Mouse (Mus musculus): ENCODE data around the gene Cdc27. TPM values are rescaled to one million over a fixed set of nuclear protein-coding genes. Genes with fewer than 3 reads are reported as not detected.
"Not testable (repeated sequence)": the region's sequence is repeated elsewhere in the genome, so short reads cannot be mapped to it uniquely, and the experiment has no call there.

The Cdc27 gene
- polyA plus RNA-seq, 1 experiment from 2014 or later = 44.7 TPM

GRCm38 (mm10) chr11:104578074-104578473, 27.7 kb upstream of the Cdc27 start:
- no peaks in the 10 kb centered on the region for H3K27me3 ChIP-seq (replicated peaks; ENCODE audit: control insufficient read depth, insufficient read depth, low read length)
- H3K9ac ChIP-seq (ENCODE audit: low read depth, low read length) = no peak overlapping the region
- H3K27ac ChIP-seq (replicated peaks; ENCODE audit: low read depth, low read length) = no peak overlapping the region
- no peaks in the 10 kb centered on the region for H3K9me3 ChIP-seq (ENCODE audit: control insufficient read depth, low read length)
- H3K4me1 ChIP-seq (ENCODE audit: control insufficient read depth, insufficient read depth, low read length) = peaks cover 12% of the 10 kb centered on the region; the same call in 1 of the 2 replicates
- H3K4me3 ChIP-seq (ENCODE audit: low read depth, low read length) = no peak overlapping the region
- H3K36me3 ChIP-seq (ENCODE audit: control insufficient read depth, insufficient read depth, low read length) = no peaks in the 10 kb centered on the region
- WGBS = 21% methylated on average over 5 of the region's 5 CpGs
- ATAC-seq (ENCODE audit: low read depth) = no peak
- DNase-seq (ENCODE audit: low spot score) = no peak
- no peak overlapping the region for H3K4me2 ChIP-seq (ENCODE audit: low read depth, low read length)

DNA sequence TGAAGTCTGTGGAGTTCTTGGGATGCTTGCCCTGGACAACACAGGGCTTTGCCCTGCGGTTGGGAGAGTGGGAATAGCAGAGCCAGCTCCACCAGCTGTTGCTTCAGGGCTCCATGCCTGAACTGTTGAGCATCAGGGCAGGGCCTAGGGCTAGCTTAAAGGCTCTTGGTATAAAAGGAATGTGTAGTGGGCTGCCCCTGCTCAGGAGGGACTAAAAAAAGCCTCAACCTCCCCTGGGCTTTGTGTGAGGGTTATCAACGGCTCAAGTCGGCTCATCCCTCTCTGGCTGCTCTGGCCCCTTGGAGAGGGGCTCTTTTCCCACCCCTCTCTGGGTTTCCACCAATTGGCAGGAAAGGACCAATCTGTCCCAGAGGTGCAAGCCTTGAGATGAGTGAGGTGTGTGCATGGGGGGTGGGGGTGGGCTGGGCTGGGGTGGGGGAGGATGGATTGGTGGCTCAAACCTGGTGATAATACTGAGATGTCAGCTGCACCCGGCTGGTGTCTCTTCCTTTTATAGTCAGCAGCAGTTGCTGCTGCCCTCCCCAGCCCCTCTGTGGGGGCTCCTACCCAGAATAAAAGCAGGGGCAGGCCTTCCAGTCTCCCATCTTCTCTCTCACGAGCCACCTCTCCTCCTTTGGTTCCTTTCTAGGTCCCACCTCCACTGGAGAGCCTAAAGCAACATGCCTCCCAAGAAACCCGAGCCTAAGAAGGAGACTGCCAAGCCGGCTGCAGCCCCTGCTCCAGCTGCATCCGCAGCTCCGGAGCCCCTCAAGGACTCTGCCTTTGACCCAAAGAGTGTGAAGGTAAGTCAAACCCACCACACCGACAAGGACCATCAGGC, 26.6 kb upstream of the Cdc27 start:
- ATAC-seq (ENCODE audit: low read depth) (peak; percentile 78), DNase-seq (ENCODE audit: low spot score) (peak; percentile 72)
- Histone ChIP-seq H3K4me1 (ENCODE audit: control insufficient read depth, insufficient read depth, low read length) (peaks cover 10% of the 10 kb centered on the region; the same call in 1 of the 2 replicates), H3K9ac (ENCODE audit: low read depth, low read length) (peak overlapping the region; percentile 45), H3K4me3 (ENCODE audit: low read depth, low read length) (no peak overlapping the region), H3K36me3 (ENCODE audit: control insufficient read depth, insufficient read depth, low read length) (no peaks in the 10 kb centered on the region), H3K27ac (replicated peaks; ENCODE audit: low read depth, low read length) (0 out of 2 replicates have a peak overlapping the region, but pooled peaks have one; percentile 23), H3K9me3 (ENCODE audit: control insufficient read depth, low read length) (no peaks in the 10 kb centered on the region), H3K4me2 (ENCODE audit: low read depth, low read length) (no peak overlapping the region), H3K27me3 (replicated peaks; ENCODE audit: control insufficient read depth, insufficient read depth, low read length) (peaks cover 4% of the 10 kb centered on the region; the same call in 1 of the 2 replicates)
- 38% methylated on average over 9 of the region's 10 CpGs for WGBS

DNA sequence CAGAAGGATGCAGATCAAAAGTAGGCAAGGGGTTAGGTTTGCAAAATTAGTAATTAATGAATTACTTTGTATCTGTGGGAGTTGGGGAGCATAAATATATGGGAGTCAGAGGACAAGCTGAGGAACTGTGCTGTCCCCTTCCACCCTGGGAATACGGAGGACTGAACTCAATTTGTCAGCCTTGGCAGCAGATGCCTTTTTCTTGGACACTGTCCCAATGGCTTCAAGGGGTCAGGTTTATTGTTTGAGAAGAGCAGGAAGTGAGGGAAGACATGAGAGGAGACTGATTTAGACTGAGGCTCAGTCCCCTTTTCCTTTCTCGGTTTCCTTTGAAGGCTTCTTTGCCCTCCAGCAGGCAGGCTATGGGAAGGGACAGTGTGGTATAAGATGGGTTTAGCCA, 22.1 kb upstream of the Cdc27 start:
- Histone ChIP-seq H3K4me2 (ENCODE audit: low read depth, low read length) (no peak overlapping the region), H3K4me3 (ENCODE audit: low read depth, low read length) (no peak overlapping the region), H3K27me3 (replicated peaks; ENCODE audit: control insufficient read depth, insufficient read depth, low read length) (peaks cover 6% of the 10 kb centered on the region; the same call in 1 of the 2 replicates), H3K4me1 (ENCODE audit: control insufficient read depth, insufficient read depth, low read length) (no peaks in the 10 kb centered on the region), H3K36me3 (ENCODE audit: control insufficient read depth, insufficient read depth, low read length) (no peaks in the 10 kb centered on the region), H3K9ac (ENCODE audit: low read depth, low read length) (no peak overlapping the region), H3K27ac (replicated peaks; ENCODE audit: low read depth, low read length) (no peak overlapping the region), H3K9me3 (ENCODE audit: control insufficient read depth, low read length) (peaks cover 4% of the 10 kb centered on the region; the same call in 1 of the 2 replicates)
- ATAC-seq (ENCODE audit: low read depth) (no peak), DNase-seq (ENCODE audit: low spot score) (no peak)
- 56% methylated on average over 2 of the region's 2 CpGs for WGBS

GRCm38 (mm10) chr11:104572091-104572490, 21.7 kb upstream of the Cdc27 start:
- no peaks in the 10 kb centered on the region for H3K4me1 ChIP-seq (ENCODE audit: control insufficient read depth, insufficient read depth, low read length)
- H3K27ac ChIP-seq (replicated peaks; ENCODE audit: low read depth, low read length) = no peak overlapping the region
- WGBS = 43% methylated on average over 7 of the region's 7 CpGs
- ATAC-seq (ENCODE audit: low read depth) (no peak), DNase-seq (ENCODE audit: low spot score) (no peak)
- peaks cover 6% of the 10 kb centered on the region; the same call in 1 of the 2 replicates for H3K27me3 ChIP-seq (replicated peaks; ENCODE audit: control insufficient read depth, insufficient read depth, low read length)
- H3K36me3 ChIP-seq (ENCODE audit: control insufficient read depth, insufficient read depth, low read length) = no peaks in the 10 kb centered on the region
- no peak overlapping the region for H3K4me3 ChIP-seq (ENCODE audit: low read depth, low read length)
- H3K4me2 ChIP-seq (ENCODE audit: low read depth, low read length) = no peak overlapping the region
- H3K9ac ChIP-seq (ENCODE audit: low read depth, low read length) = no peak overlapping the region
- H3K9me3 ChIP-seq (ENCODE audit: control insufficient read depth, low read length) = peaks cover 4% of the 10 kb centered on the region; the same call in 1 of the 2 replicates

DNA sequence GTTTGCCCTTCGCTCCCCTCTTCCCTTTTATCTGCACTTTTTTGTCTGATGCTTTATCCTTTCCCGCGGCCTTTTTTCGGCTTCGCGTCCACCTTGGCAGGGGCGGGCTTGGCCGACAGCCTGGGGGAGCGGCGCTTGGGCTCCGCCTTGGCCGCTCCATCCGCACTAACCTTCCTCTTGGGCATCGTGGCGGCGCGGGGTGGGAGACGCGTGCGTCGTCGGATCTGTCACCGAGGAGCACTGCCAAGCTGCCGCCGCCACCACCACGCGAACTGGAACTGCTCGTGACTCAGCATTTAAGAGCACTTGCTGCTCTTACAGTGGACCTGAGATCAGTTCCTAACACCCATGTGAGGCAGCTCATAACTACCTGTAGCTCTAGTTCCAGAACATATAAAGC, 21.0 kb upstream of the Cdc27 start:
- Histone ChIP-seq H3K4me3 (ENCODE audit: low read depth, low read length) (peak overlapping the region; percentile 34), H3K4me2 (ENCODE audit: low read depth, low read length) (peak overlapping the region; percentile 59), H3K9ac (ENCODE audit: low read depth, low read length) (peak overlapping the region; percentile 30; the same call in 1 of the 2 replicates)
- not testable (repeated sequence) for H3K4me1 ChIP-seq (ENCODE audit: control insufficient read depth, insufficient read depth, low read length); H3K9me3 ChIP-seq (ENCODE audit: control insufficient read depth, low read length); H3K36me3 ChIP-seq (ENCODE audit: control insufficient read depth, insufficient read depth, low read length); DNase-seq (ENCODE audit: low spot score); H3K27me3 ChIP-seq (replicated peaks; ENCODE audit: control insufficient read depth, insufficient read depth, low read length); H3K27ac ChIP-seq (replicated peaks; ENCODE audit: low read depth, low read length); ATAC-seq (ENCODE audit: low read depth)
- 4% methylated on average over 28 of the region's 28 CpGs for WGBS

- not testable (repeated sequence) for H3K36me3 ChIP-seq (ENCODE audit: control insufficient read depth, insufficient read depth, low read length); H3K4me3 ChIP-seq (ENCODE audit: low read depth, low read length); H3K9me3 ChIP-seq (ENCODE audit: control insufficient read depth, low read length); ATAC-seq (ENCODE audit: low read depth); H3K4me1 ChIP-seq (ENCODE audit: control insufficient read depth, insufficient read depth, low read length); DNase-seq (ENCODE audit: low spot score); H3K9ac ChIP-seq (ENCODE audit: low read depth, low read length); H3K4me2 ChIP-seq (ENCODE audit: low read depth, low read length); H3K27ac ChIP-seq (replicated peaks; ENCODE audit: low read depth, low read length); H3K27me3 ChIP-seq (replicated peaks; ENCODE audit: control insufficient read depth, insufficient read depth, low read length)
- WGBS = 77% methylated on average over 8 of the region's 8 CpGs
Measured at GRCm38 (mm10) chr11:104570515-104570914, 20.1 kb upstream of the Cdc27 start.

- H3K27ac ChIP-seq (replicated peaks; ENCODE audit: low read depth, low read length) = no peak overlapping the region
- DNase-seq (ENCODE audit: low spot score) (no peak), ATAC-seq (ENCODE audit: low read depth) (no peak)
- no peak overlapping the region for H3K4me3 ChIP-seq (ENCODE audit: low read depth, low read length)
- H3K9me3 ChIP-seq (ENCODE audit: control insufficient read depth, low read length) = peaks cover 4% of the 10 kb centered on the region; the same call in 1 of the 2 replicates
- peaks cover 4% of the 10 kb centered on the region; the same call in 1 of the 2 replicates for H3K4me1 ChIP-seq (ENCODE audit: control insufficient read depth, insufficient read depth, low read length)
- H3K36me3 ChIP-seq (ENCODE audit: control insufficient read depth, insufficient read depth, low read length) = no peaks in the 10 kb centered on the region
- H3K27me3 ChIP-seq (replicated peaks; ENCODE audit: control insufficient read depth, insufficient read depth, low read length) = peaks cover 6% of the 10 kb centered on the region; the same call in 1 of the 2 replicates
- WGBS = 93% methylated on average over 4 of the region's 4 CpGs
- no peak overlapping the region for H3K4me2 ChIP-seq (ENCODE audit: low read depth, low read length)
- no peak overlapping the region for H3K9ac ChIP-seq (ENCODE audit: low read depth, low read length)
Measured at GRCm38 (mm10) chr11:104568326-104568725, 17.9 kb upstream of the Cdc27 start.

DNA sequence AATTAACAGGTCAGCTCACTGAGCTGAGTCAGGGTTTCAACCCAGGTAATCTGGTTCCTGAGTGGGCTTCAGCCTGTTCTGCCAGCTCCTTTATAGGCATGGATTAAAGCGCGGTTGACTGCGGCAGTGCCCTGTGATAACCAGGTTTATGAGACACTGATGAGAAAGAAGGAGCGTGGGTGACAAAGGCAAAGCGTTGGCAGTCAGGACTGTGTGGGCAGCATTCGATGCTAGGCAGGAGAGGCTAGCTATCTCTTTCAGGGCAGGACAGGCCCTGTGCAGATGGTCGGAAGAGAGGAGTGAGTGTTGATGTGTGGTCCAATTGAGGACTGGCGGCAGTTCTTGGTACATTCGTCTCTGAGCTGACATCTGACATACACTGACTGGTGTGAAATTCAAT, 17.3 kb upstream of the Cdc27 start:
- Histone ChIP-seq H3K4me3 (ENCODE audit: low read depth, low read length) (no peak overlapping the region), H3K4me2 (ENCODE audit: low read depth, low read length) (no peak overlapping the region), H3K4me1 (ENCODE audit: control insufficient read depth, insufficient read depth, low read length) (peaks cover 4% of the 10 kb centered on the region; the same call in 1 of the 2 replicates), H3K9me3 (ENCODE audit: control insufficient read depth, low read length) (peaks cover 4% of the 10 kb centered on the region; the same call in 1 of the 2 replicates), H3K36me3 (ENCODE audit: control insufficient read depth, insufficient read depth, low read length) (no peaks in the 10 kb centered on the region), H3K27ac (replicated peaks; ENCODE audit: low read depth, low read length) (no peak overlapping the region), H3K27me3 (replicated peaks; ENCODE audit: control insufficient read depth, insufficient read depth, low read length) (peaks cover 6% of the 10 kb centered on the region; the same call in 1 of the 2 replicates), H3K9ac (ENCODE audit: low read depth, low read length) (no peak overlapping the region)
- ATAC-seq (ENCODE audit: low read depth) (no peak), DNase-seq (ENCODE audit: low spot score) (no peak)
- WGBS = 76% methylated on average over 9 of the region's 9 CpGs
